Mouse (Mus musculus): ENCODE results near the gene Acot10.
"Not testable (repeated sequence)": the region's sequence is repeated elsewhere in the genome, so short reads cannot be mapped to it uniquely, and the experiment has no call there.

Acot10 gene

DNA sequence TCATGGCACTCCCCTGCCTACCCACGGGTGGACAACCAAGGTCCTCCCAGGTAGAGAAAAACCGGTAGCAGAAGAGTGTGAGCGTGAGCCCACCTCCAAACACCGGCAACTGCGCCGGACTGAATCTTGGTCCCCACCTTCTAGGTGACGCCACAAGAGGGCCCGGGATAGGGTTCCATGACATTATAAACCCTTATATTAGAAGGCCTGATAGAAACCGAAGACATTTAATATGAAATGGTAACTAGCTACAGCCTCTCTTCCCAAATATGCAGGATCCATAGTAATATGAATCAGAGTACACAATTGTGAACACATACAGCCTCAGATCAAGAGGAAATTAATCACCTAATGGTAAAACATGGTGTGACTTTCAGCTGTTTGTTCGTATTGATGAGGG is at the start of gene Acot10:
Acot10 (minus strand) TSS at position 101 of the 400 bp plus-strand sequence.
- no peak for DNase-seq (ENCODE audit: low read depth)

DNA sequence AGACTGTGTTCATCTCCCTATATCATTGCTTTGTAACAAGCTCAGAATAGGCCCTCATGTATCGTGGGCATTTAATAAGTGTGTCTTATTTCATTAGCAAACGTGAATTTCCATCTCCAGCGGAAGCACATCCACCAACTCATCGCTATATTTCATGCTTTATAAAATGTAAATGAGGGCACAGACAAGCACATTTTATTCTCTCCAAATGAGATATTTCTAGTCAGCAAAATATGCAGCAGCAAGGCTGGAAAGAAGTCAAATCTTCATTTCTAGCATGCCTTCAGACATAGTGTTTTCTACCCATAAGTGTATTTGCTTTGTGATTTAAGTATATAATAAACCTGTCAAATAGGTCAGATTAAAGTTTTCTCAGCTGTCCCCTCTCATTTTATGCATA is 45.3 kb upstream of the Acot10 start:
- DNase-seq (ENCODE audit: low read depth), result no peak

DNA sequence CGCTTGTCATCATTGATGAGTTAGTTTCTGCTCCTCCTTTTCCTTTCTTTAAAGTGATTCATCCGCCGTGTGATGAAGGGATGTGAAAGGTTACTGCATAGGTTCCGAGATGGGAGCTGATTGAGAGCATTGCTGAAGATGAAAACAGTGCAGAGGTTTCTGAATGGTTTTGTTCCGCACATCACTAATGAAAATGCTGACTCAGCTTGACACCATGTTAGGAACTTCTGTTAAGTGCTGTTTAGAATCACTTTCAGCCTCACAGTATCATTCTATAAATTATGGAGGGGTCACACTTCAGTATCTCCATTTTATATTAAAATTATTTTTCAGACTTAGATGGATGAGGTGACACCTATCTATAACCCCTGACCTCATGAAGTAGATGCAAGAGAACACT is 29.7 kb upstream of the Acot10 start:
- no peak for DNase-seq (ENCODE audit: low read depth)

DNA sequence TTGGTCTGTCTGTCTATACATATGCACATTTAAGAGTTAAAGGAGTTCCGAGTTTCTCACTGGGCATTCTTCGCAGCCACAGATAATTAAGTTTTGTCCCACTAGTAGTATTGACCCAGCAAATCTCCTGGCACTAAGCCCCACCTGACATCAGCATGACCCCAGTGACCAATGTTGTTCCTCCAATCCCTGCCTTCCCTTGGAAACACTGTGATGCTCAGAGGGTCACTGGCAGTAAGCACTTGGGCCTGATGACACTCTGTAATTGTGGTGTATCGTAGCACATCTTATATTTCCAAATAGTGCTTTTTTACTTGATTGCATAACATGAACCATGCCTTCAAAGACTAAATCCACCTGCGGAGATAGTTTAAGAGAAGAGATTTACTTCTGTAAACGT is 17.6 kb upstream of the Acot10 start:
- DNase-seq (ENCODE audit: low read depth), result no peak

DNA sequence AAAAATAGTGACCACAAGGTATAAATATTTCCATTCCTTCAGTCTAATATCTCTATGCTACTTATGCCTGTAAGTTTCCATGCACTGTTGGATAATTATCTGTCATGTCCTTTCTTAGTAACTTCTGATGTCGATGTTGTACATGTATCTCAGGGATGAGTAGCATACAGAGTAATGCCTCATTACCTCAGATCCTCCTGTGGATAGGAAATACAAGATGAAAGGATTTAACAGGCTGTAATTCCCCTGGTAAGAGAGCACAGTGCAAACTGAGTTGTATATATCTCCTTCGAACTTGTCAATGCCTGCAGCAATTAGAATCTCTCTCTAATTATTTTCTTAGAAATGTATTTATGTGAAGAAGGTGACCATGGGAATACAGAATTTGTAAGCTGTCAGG is 16.2 kb upstream of the Acot10 start:
- DNase-seq (ENCODE audit: low read depth), result no peak

DNA sequence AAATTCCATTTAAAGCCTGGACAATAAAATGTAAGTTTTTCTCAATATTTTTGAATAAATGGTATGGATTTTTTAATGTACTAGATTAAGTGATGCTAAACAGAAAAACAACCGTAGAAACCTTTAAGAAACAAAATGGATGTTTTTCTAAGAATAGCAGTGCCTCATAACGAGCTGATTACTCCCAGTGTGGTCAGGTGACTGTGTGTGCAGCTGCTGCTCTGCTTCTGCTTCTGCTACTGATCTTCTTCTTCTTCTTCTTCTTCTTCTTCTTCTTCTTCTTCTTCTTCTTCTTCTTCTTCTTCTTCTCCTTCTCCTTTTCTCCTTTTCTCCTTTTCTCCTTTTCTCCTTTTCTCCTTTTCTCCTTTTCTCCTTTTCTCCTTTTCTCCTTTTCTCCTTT is 3.0 kb upstream of the Acot10 start:
- not testable (repeated sequence) for DNase-seq (ENCODE audit: low read depth)

DNA sequence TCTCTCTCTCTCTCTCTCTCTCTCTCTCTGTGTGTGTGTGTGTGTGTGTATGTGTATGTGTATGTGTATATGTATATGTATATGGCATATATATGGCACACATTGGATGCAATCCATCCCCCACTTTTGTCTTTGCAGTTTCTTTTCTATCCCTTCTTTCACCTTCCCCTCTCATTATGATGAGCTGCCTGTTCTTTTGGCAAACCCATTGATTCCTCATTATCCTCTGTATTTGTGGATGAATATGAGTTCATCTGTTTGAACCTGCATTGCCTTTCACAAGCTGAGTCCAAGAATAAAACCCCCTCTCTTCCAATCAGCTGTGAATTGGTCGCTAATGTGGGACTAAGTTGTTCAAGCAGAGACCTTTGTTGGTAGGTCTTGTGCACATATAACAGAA is 1.4 kb upstream of the Acot10 start:
- no peak for DNase-seq (ENCODE audit: low read depth)

DNA sequence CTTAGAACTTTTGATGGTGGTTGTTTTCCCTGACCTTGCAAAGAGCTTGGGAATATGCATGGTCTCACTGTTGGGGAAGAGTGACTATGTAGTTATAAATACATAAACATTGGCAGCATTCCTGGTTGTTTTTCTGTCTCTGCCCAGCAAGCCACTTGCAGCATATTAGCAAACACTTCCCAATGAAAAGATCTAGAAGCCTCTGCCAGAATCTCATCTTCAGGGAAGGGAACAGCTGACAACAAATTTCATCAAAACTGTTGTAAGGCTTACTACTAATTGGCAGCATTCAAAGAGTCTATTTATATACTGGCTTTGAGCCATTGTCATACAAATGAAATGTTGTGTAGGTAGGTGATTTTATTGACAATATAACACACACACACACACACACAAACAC is 800 bp upstream of the Acot10 start:
- DNase-seq (ENCODE audit: low read depth), result no peak

DNA sequence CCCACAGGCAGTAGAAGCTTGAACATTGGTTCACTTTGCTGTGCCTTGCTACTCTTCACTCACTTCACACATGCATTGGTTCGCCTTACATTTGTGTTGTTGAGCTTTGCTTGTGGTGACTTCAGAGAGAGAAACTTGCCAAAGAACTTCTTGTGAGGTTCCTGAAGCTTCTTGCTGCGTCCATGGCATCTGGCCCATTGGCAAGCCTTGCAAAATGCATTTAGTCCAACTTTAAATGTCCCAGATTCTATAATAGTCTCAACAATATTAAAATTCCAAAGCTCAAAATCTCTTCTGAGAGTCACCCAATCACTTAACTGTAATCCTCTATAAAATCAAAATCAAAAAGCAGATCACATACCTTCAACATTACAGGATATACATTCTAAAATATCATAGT is 6.3 kb downstream of the Acot10 start:
- DNase-seq (ENCODE audit: low read depth), result no peak

DNA sequence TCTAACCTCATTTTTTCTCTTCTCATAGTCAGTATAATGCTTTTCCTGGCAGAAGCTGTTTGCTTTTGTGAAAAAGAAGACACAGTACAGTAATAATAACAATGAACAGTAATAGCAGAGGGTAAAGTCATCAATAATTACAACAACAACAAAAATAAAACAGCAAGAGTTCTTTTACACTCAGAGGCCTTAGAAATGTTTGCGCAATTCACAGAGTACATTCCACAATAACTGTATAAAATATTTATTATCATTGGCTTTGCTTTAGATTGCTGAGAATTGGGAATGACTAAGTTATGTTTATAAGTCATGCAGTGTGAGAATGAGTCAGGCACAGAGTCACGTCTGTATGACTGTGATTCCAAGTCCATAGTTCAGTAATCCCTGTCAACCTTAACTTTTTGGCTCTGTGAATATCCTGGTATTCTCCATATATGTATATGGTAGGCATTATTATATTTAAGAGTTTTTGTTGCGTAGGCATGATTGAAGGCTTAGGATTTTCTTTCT is 23.6 kb downstream of the Acot10 start:
- no peak for DNase-seq (ENCODE audit: low read depth)

DNA sequence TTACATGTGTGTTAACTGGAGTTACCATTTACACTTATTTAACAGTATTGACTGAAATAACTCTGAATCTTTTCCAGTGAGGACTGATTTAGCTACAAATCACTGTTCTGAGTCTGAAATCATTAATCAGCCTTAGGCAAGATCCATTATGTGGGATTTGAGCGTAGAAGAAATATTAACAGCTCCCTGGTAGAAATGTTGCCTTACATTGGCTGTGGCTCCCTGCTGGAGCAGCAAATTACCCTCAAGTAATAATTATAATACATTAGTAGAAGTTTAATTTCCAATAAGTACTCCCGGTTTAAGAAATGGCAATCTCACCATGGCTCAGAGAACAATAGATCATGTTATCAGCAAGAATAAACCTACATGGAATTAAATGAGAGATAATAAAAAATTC is 27.4 kb downstream of the Acot10 start:
- DNase-seq (ENCODE audit: low read depth), result no peak

DNA sequence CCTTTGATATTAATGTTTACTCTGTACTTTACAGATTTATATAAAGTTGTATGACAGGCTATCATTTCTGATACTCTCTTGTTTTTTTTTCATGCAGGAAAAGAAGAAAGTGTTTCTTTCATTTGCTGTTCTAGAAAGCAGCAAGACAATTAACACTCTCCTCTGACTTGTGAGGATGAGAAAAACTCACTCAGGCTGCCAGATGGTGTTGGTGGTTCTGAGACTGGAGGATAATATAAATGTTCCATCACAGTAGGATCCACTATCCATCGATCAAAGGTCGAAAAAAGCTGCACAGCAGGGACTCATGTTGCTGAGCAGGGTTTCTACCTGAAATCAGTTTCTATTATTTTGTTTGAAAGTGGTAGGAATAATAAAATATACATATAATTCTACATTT is 32.0 kb downstream of the Acot10 start:
- no peak for DNase-seq (ENCODE audit: low read depth)
